Mouse (Mus musculus) small intestine, adult 2 months (tissue): ENCODE results near the gene Ugt1a6b.

Experiments
- CTCF ChIP-seq: fragments of 200-500 bp; IDR thresholded peaks from 2 replicates; pipeline ENCODE4 v1.5.1; 2012; ENCODE audit warnings: low read depth, mild to moderate bottlenecking, control low read depth, inconsistent platforms, low read length, moderate library complexity, mixed read lengths; ENCODE audit not compliant: insufficient replicate concordance, insufficient read length; ENCODE audit errors: extremely low read depth
- POLR2A ChIP-seq: fragments of 200-500 bp; IDR thresholded peaks from 2 replicates; pipeline ENCODE4 v1.6.1; 2012; ENCODE audit warnings: low read depth, mild to moderate bottlenecking, control low read depth, inconsistent platforms, low read length, moderate library complexity

- TF ChIP-seq POLR2A (no peak), CTCF (no peak)
Observed at GRCm38 (mm10) chr1:88238771-88239170, 135.7 kb downstream of the Ugt1a6b start.
